Mouse (Mus musculus) forebrain, embryonic 13.5 days (tissue): ENCODE results near the gene Pyroxd1. TPM values are rescaled to one million over a fixed set of nuclear protein-coding genes. Genes with fewer than 3 reads are reported as not detected.
"Not testable (repeated sequence)": the region's sequence is repeated elsewhere in the genome, so short reads cannot be mapped to it uniquely, and the experiment has no call there.

Experiments
- ATAC-seq: fragments of 200-750 bp; cut with Nextera tagmentation; 2 replicates; pipeline ENCODE4 v1.8.0; 2017
- H3K27ac ChIP-seq: fragments of 300-500 bp; sonication (generic); 2 replicates; pipeline ENCODE4 v1.5.1; 2015; ENCODE audit warnings: inconsistent platforms, mild to moderate bottlenecking, moderate library complexity
- H3K27me3 ChIP-seq: fragments of 300-500 bp; sonication (generic); 2 replicates; pipeline ENCODE4 v1.6.1; 2015; ENCODE audit warnings: mild to moderate bottlenecking, inconsistent platforms
- H3K36me3 ChIP-seq: fragments of 300-500 bp; sonication (generic); 2 replicates; pipeline ENCODE4 v1.6.1; 2015; ENCODE audit warnings: mild to moderate bottlenecking, inconsistent platforms; ENCODE audit not compliant: poor library complexity, severe bottlenecking
- H3K4me1 ChIP-seq: fragments of 300-500 bp; sonication (generic); 2 replicates; pipeline ENCODE4 v1.6.1; 2015; ENCODE audit warnings: inconsistent platforms
- H3K4me2 ChIP-seq: fragments of 300-500 bp; sonication (generic); 2 replicates; pipeline ENCODE4 v1.6.1; 2015; ENCODE audit warnings: inconsistent platforms, mild to moderate bottlenecking, moderate library complexity
- H3K4me3 ChIP-seq: fragments of 300-500 bp; sonication (generic); 2 replicates; pipeline ENCODE4 v1.5.1; 2015; ENCODE audit warnings: mild to moderate bottlenecking, inconsistent platforms
- H3K9ac ChIP-seq: fragments of 300-500 bp; sonication (generic); 2 replicates; pipeline ENCODE4 v1.6.1; 2015; ENCODE audit warnings: mild to moderate bottlenecking, inconsistent platforms
- H3K9me3 ChIP-seq: fragments of 300-500 bp; sonication (generic); replicated peaks from 2 replicates; pipeline ENCODE4 v1.6.1; 2016; ENCODE audit warnings: inconsistent platforms
- WGBS: fragments of 180-500 bp; shearing (Covaris S2); methylation state at CpG from one replicate; pipeline ENCODE4 v1.1.7; 2015; 5-methylcytosine and 5-hydroxymethylcytosine counted together
- polyA plus RNA-seq: library from polyadenylated mRNA; unstranded; fragments of >200 nt; fragmentation: Nextera tagmentation; extraction: Ambion mirVana; gene quantifications from 2 replicates; pipeline ENCODE4 v1.2.1, GENCODE M21; 2015

Gene Pyroxd1
- polyA plus RNA-seq, 1 experiment from 2014 or later: 22.0 TPM

DNA sequence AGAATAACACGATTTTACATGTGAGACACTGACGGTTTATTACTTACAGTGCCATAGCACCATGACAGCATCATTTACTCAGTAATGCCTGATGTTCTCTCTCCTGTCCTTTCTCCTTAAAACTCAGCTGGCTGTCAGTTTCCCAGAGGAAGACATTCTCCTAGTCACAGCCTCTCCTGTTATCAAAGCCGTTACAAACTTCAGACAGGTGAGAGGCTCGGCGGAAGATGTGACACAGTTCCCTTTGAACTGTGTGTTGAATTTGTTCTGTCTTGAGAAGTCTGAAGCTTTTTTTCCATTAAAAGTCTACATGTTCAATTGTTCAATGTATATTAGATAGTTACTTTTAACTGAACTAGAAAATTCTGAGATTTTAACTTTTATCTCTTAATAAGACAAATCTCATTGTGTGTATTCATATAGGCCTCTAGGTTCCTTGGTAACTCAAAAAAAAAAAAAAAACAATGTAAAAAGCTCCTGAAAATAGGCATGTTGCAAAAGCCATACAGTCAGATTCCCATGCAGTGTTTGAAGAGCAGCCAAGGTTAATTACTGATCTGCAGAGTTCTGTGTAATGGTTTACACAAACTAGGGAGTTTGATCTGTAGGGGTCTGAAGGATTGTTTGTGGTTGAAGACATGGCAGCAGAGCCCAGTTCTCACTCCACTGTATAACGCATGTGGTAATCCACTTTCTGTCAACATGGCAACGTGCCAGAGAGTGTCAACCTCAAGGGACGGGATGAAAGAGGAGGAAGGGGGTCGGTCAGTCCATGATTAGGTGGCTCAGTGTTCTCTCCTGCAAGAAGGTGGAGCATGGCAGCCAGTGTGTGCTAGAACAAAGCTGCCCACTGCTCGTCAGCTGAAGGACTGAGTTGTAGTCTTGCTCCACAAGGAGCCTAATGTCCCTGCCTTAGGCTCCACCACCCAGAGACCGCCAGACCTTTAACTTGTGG is 2.3 kb downstream of the Pyroxd1 start:
- Histone ChIP-seq H3K36me3 (peaks cover 47% of the 10 kb centered on the region), H3K9me3 (no peaks in the 10 kb centered on the region), H3K9ac (no peak overlapping the region), H3K4me2 (no peak overlapping the region), H3K4me1 (peaks cover 14% of the 10 kb centered on the region), H3K4me3 (no peak overlapping the region), H3K27me3 (no peaks in the 10 kb centered on the region), H3K27ac (no peak overlapping the region)
- WGBS: 81% methylated on average over 11 of the region's 11 CpGs
- ATAC-seq: no peak

- not testable (repeated sequence) for H3K9ac ChIP-seq, H3K27me3 ChIP-seq, H3K4me1 ChIP-seq, H3K4me3 ChIP-seq, H3K4me2 ChIP-seq, H3K27ac ChIP-seq, H3K9me3 ChIP-seq, ATAC-seq
- peaks cover 84% of the 10 kb centered on the region for H3K36me3 ChIP-seq
- 92% methylated on average over 3 of the region's 3 CpGs for WGBS
These were observed 6.6 kb downstream of the Pyroxd1 start for GRCm38 (mm10) chr6:142352099-142352498.

GRCm38 (mm10) chr6:142357106-142357505 is 11.7 kb downstream of the Pyroxd1 start:
- H3K9ac ChIP-seq: no peak overlapping the region
- no peak overlapping the region for H3K27ac ChIP-seq
- H3K36me3 ChIP-seq: peaks cover 91% of the 10 kb centered on the region
- 87% methylated on average over 7 of the region's 7 CpGs for WGBS
- H3K4me3 ChIP-seq: no peak overlapping the region
- H3K4me1 ChIP-seq: no peaks in the 10 kb centered on the region
- H3K4me2 ChIP-seq: no peak overlapping the region
- H3K27me3 ChIP-seq: no peaks in the 10 kb centered on the region
- H3K9me3 ChIP-seq: no peaks in the 10 kb centered on the region
- no peak for ATAC-seq

DNA sequence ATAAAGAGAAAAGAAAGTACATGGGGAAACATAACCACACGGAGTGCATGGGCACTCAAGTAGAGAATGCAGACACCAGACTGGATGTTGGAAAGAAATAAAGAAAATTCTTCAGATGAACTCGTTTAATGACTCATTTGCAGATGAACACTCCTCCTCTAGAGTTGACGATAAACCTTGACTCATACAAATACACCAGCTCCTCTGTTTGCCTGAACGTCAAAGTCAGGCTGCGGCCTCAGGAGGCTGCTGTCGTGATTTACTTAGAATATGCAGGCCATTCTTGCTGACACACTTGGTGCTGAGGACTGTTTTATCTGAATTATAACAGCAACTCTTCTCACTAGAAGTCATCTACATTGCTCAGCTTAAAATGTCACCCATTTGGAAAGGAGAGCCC is 16.6 kb downstream of the Pyroxd1 start:
- Histone ChIP-seq H3K4me3 (no peak overlapping the region), H3K27ac (no peak overlapping the region), H3K4me2 (no peak overlapping the region), H3K9ac (no peak overlapping the region), H3K36me3 (peaks cover 91% of the 10 kb centered on the region), H3K27me3 (no peaks in the 10 kb centered on the region), H3K4me1 (no peaks in the 10 kb centered on the region), H3K9me3 (no peaks in the 10 kb centered on the region)
- no peak for ATAC-seq
- 89% methylated on average over 6 of the region's 6 CpGs for WGBS

DNA sequence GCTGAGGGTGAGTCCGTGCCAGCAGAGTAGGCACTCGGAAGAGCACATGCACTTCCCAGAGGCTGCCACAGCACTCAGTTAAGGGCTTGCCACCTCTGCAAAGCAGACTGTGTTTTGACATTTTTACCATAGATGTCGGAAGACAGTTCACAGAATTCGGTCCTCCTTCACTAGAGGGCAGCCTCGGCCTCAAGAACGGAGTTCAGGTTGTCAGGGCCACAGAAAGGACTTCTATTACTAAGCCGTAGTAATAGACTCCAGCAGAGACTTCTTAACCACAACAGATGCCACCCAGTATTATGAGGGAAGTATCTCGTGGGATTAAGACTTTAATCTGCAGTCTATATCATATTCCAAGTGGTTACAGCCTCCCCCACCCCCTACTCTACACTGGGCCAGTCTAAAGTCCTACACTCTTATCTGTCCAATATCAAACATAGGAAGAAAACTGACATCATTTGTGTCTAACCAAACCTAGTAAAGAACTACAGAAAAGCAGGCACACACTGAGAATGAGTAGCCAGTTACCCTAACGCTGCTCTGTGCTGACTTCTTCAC is 17.6 kb downstream of the Pyroxd1 start:
- WGBS: 76% methylated on average over 9 of the region's 9 CpGs
- ATAC-seq: peak; percentile 41; the same call in 1 of the 2 replicates
- Histone ChIP-seq H3K27me3 (no peaks in the 10 kb centered on the region), H3K36me3 (peaks cover 91% of the 10 kb centered on the region), H3K4me1 (no peaks in the 10 kb centered on the region), H3K4me2 (no peak overlapping the region), H3K9me3 (no peaks in the 10 kb centered on the region), H3K9ac (no peak overlapping the region), H3K27ac (no peak overlapping the region), H3K4me3 (no peak overlapping the region)

DNA sequence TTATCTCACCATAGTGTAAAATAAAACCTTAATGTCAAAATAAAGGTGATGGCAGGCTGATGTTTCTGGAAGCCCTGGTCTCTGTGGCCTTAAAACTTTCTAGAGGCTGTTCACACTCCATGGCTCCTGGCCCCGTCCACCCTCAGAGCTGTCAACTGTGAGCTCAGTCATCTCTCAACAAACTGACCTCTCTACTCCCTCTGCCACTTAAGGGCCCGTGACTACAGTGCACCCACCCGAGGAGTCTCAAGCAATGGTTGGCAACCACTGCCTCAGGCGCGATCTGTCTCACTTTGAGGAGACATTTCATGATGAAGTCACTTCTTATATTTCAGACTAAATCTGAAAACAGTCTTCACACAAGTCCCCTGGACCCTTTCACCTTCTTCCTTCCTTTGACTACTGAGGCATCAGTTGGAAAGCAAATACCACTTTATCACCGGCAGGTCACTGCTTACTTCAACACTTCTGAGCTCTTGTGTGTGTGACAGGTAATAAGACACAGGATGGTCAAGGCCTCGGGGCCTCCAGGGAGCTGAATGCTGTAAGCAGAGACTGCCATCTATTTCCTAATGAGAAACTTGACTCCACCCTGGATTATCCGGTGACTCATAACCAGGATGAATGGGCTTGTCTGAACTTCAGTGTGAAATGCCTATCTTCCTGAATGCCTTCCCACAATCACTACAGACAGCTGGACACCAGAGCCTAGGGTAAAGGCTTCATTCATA is 20.5 kb downstream of the Pyroxd1 start:
- H3K4me3 ChIP-seq: no peak overlapping the region
- no peaks in the 10 kb centered on the region for H3K4me1 ChIP-seq
- no peak overlapping the region for H3K4me2 ChIP-seq
- H3K27ac ChIP-seq: no peak overlapping the region
- no peak for ATAC-seq
- WGBS: 93% methylated on average over 8 of the region's 8 CpGs
- H3K9ac ChIP-seq: no peak overlapping the region
- peaks cover 89% of the 10 kb centered on the region for H3K36me3 ChIP-seq
- no peaks in the 10 kb centered on the region for H3K9me3 ChIP-seq
- no peaks in the 10 kb centered on the region for H3K27me3 ChIP-seq

DNA sequence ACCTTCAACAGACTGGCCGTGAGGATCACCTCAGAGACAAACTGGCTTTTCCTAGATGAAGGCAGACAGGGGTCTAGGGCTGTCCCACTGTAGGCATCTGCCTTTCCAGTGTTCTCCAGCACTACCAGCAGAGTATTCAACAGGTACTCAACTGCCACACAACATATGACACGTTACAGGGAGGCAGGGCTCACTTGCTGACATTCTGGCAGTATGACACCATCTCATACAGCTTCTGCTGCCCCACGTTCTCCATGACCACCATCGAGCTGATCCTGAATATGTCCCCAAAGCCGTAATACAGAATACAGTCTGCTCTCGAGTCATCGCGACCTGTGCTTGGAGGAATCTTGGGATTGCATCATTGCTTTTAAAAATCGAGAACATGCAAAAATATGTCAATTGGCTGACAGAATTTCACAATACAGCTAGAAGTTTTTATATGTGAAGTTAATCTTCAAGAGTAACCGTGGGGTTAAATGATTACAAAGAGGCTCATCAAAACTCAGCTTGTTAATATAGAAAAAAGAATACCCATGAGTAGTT is 21.1 kb downstream of the Pyroxd1 start:
- Histone ChIP-seq H3K9me3 (no peaks in the 10 kb centered on the region), H3K36me3 (peaks cover 88% of the 10 kb centered on the region), H3K4me2 (no peak overlapping the region), H3K27me3 (no peaks in the 10 kb centered on the region), H3K4me1 (no peaks in the 10 kb centered on the region), H3K27ac (no peak overlapping the region), H3K4me3 (no peak overlapping the region), H3K9ac (no peak overlapping the region)
- no peak for ATAC-seq
- 92% methylated on average over 10 of the region's 10 CpGs for WGBS

- H3K27ac ChIP-seq: no peak overlapping the region
- H3K36me3 ChIP-seq: peaks cover 90% of the 10 kb centered on the region
- H3K4me2 ChIP-seq: no peak overlapping the region
- no peaks in the 10 kb centered on the region for H3K9me3 ChIP-seq
- 98% methylated on average over 3 of the region's 3 CpGs for WGBS
- H3K4me3 ChIP-seq: no peak overlapping the region
- H3K27me3 ChIP-seq: no peaks in the 10 kb centered on the region
- no peak overlapping the region for H3K9ac ChIP-seq
- ATAC-seq: no peak
- no peaks in the 10 kb centered on the region for H3K4me1 ChIP-seq
These were observed 22.1 kb downstream of the Pyroxd1 start for GRCm38 (mm10) chr6:142367565-142367964.

GRCm38 (mm10) chr6:142369568-142369967 is 24.1 kb downstream of the Pyroxd1 start:
- no peak overlapping the region for H3K4me3 ChIP-seq
- peaks cover 88% of the 10 kb centered on the region for H3K36me3 ChIP-seq
- no peak overlapping the region for H3K4me2 ChIP-seq
- H3K9ac ChIP-seq: no peak overlapping the region
- H3K27ac ChIP-seq: no peak overlapping the region
- H3K4me1 ChIP-seq: no peaks in the 10 kb centered on the region
- H3K27me3 ChIP-seq: no peaks in the 10 kb centered on the region
- H3K9me3 ChIP-seq: no peaks in the 10 kb centered on the region
- ATAC-seq: no peak
- WGBS: 96% methylated on average over 3 of the region's 3 CpGs

DNA sequence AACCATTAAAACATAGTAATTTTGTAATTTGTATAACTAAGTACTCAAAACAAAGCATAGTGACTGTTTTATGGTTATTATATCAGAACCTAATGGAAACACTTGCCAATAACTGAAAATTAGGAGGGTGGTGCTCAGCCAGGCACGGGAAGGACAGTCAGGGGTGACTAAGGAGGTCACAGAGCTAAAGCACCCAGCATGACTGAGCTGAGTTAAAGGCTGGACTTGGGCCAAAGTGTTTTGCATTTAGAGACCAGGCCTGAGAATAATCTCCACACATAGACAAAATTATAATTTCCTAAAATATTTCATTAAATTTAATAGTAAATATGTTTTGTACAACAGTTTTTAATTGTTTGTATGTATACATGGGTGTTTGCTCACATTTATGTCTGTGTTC is 31.6 kb downstream of the Pyroxd1 start:
- Histone ChIP-seq H3K4me3 (no peak overlapping the region), H3K36me3 (peaks cover 46% of the 10 kb centered on the region), H3K9ac (no peak overlapping the region), H3K4me1 (no peaks in the 10 kb centered on the region), H3K27me3 (no peaks in the 10 kb centered on the region), H3K9me3 (no peaks in the 10 kb centered on the region), H3K4me2 (no peak overlapping the region), H3K27ac (no peak overlapping the region)
- 80% methylated on average over 1 of the region's 1 CpGs for WGBS
- no peak for ATAC-seq

DNA sequence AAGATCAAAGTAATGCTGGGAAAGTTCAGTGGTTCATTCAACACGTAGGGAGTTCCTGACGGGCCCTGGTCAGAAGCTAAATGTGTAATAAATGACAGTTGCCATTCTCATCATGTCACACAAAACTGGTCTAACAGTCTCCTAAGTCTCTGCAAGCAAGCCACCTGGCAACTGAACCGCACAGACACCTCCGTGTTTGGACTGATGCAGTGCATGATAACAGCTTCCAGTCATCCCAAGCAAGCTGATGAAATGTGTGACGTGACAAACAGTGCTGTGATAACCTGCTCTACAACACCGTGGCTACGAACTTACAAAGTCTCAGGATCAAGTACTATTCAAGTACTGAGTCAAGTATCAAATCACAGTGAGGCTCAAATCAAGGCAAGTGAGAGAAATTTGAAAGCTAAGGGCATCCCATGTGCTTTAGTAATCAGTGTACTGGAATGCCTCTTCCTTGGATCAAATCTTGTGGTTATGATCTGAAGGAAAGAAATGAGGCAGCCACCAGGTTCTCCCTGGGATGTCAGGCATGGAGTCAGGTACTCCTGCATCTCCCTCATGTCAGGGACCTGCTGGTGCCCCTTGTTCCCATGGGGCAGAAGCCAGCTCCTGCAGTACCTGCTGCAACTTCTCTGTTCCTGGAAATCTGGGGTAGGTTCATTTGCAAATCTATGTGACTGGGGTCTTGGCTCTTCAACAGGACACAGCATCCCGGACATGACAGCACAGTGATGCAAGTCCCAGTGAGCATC is 33.3 kb downstream of the Pyroxd1 start:
- WGBS: 90% methylated on average over 8 of the region's 8 CpGs
- ATAC-seq: no peak
- peaks cover 32% of the 10 kb centered on the region for H3K36me3 ChIP-seq
- no peak overlapping the region for H3K4me2 ChIP-seq
- H3K9ac ChIP-seq: no peak overlapping the region
- H3K27me3 ChIP-seq: no peaks in the 10 kb centered on the region
- H3K9me3 ChIP-seq: no peaks in the 10 kb centered on the region
- no peak overlapping the region for H3K4me3 ChIP-seq
- no peak overlapping the region for H3K27ac ChIP-seq
- no peaks in the 10 kb centered on the region for H3K4me1 ChIP-seq
